Mouse (Mus musculus): ENCODE results near the gene Depdc5. TPM values are rescaled to one million over a fixed set of nuclear protein-coding genes. Genes with fewer than 3 reads are reported as not detected.
"Not testable (repeated sequence)": the region's sequence is repeated elsewhere in the genome, so short reads cannot be mapped to it uniquely, and the experiment has no call there.

Depdc5 gene
- total RNA-seq, 2 experiments from 2014 or later: 24.6 to 25.1 TPM

DNA sequence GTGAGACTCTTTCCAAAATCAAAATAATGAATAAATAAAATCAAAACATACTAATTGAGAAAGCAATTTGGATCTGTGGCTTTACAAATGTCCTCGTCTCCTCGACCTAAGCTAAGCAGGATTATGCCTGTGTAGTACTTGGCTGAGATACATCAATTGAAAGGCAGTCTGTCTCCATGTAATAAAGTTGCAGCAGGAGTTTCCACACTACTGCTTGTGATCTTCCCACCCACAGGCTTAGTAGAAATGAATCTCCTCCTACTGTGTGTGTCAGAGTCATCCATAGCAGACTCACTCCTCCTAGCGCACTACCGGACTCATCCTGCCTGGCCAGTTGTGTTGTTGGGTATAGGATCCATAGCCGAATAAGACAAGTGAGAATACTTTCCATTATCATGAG is 8.8 kb downstream of the Depdc5 start:
- intact Hi-C loops (cut with DNase I): no loop called here

GRCm38 (mm10) chr5:32886739-32887138 is 23.2 kb downstream of the Depdc5 start:
- intact Hi-C loops (cut with DNase I): no loop called here
- DNase-seq: no peak

More for the DNA sequence above, 8.8 kb downstream of the Depdc5 start:
- DNase-seq: no peak

- intact Hi-C loops (cut with DNase I): no loop called here
- DNase-seq: no peak
Observed at GRCm38 (mm10) chr5:32907496-32907895, 44.0 kb downstream of the Depdc5 start.

DNA sequence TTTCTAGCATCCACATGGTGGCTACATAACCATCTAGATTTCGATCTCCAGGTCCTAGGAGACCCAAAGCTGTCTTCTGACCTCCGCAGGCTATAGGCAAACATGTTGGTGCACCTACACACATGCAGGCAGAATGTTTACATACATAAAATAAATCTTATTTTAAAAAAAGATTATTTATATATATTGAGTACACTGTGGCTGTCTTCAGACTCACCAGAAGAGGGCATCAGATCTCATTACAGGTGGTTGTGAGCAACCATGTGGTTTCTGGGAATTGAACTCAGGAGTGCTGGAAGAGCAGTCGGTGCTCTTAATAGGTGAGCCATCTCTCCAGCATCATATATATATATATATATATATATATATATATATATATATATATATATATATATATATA is 50.6 kb downstream of the Depdc5 start:
- no peak for DNase-seq
- intact Hi-C loops (cut with DNase I): loop anchor here (10.0 kb wide), 1 partner anchor 231 kb away; no protein-coding TSS in a partner anchor

DNA sequence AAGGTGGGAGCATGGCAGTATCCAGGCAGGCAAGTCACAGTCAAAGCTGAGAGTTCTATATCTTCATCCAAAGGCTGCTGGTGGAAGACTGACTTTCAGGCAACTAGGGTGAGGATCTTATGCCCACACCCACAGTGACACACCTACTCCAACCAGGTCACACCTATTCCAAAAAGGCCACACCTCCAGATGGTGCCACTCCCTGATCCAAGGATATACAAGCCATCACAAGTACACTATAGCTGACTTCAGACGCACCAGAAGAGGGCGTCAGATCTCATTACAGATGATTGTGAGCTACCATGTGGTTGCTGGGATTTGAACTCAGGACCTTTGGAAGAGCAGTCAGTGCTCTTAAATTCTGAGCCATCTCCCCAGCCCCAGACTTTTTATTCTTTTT is 55.8 kb downstream of the Depdc5 start:
- not testable (repeated sequence) for DNase-seq
- intact Hi-C loops (cut with DNase I): loop anchor here (5.0 to 10.0 kb wide), 2 partner anchors 113 to 226 kb away; no protein-coding TSS in a partner anchor

DNA sequence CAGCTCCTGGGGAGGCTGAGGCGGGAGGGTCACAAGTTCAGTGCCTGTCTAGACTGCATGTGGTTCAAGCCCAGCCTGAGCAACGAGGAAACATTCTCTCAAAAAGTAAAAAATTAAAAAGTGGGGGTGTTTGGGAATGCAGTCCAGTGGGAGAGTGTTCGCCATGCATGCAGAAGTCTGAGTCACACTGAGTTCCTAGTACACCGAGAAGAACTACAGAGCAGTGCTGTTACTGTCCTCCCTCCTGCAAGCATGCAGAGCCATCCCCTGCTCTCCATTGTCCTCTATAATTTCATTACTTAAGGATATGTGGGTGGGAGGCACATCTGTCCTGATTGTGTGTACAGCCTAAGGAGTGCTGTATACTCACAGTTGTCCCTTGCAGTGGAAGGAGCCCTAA is 59.4 kb downstream of the Depdc5 start:
- no peak for DNase-seq
- intact Hi-C loops (cut with DNase I): no loop called here

- no peak for DNase-seq
- intact Hi-C loops (cut with DNase I): no loop called here
Observed at GRCm38 (mm10) chr5:32930761-32931160, 67.3 kb downstream of the Depdc5 start.

GRCm38 (mm10) chr5:32934654-32935053 is 71.2 kb downstream of the Depdc5 start:
- DNase-seq: no peak
- intact Hi-C loops (cut with DNase I): loop anchor here (2.0 kb wide), 1 partner anchor 98 kb away; no protein-coding TSS in a partner anchor

GRCm38 (mm10) chr5:32940586-32940985 is 77.1 kb downstream of the Depdc5 start:
- intact Hi-C loops (cut with DNase I): no loop called here

DNA sequence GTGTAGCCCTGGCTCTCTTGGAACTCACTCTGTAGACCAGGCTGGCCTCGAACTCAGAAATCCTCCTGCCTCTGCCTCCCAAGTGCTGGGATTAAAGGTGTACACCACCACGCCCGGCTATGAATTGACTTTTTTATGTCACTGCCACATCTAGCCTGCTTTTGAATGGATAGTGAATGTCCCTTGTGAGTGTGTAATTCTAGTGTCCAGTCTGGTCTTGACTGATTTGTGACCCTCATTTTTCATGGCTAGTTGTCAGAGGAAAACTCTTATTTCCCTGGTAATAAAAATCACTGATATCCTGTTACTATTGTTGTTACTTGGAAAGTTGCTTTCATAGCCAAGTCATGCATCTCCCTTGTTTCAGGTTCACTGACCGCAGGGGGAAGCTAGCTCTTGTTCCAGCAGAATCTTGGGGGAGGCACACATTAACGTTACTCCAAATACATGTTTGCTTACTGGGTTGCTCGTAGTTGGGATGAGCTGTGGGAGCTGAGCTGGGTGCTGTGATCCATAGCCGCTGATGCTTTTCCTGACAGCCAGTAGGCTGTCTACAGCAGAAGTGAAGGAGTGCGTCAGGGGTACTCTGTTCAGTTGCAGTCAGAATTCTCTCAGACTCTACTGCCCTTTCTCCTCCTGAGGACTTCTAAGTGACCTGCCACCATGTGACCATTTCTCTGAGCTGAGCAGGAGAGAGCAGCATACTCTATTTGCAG is 77.9 kb downstream of the Depdc5 start:
- intact Hi-C loops (cut with DNase I): no loop called here
- no peak for DNase-seq

More at GRCm38 (mm10) chr5:32940586-32940985, 77.1 kb downstream of the Depdc5 start:
- no peak for DNase-seq

GRCm38 (mm10) chr5:32950077-32950476 is 86.6 kb downstream of the Depdc5 start:
- intact Hi-C loops (cut with DNase I): no loop called here
- no peak for DNase-seq

DNA sequence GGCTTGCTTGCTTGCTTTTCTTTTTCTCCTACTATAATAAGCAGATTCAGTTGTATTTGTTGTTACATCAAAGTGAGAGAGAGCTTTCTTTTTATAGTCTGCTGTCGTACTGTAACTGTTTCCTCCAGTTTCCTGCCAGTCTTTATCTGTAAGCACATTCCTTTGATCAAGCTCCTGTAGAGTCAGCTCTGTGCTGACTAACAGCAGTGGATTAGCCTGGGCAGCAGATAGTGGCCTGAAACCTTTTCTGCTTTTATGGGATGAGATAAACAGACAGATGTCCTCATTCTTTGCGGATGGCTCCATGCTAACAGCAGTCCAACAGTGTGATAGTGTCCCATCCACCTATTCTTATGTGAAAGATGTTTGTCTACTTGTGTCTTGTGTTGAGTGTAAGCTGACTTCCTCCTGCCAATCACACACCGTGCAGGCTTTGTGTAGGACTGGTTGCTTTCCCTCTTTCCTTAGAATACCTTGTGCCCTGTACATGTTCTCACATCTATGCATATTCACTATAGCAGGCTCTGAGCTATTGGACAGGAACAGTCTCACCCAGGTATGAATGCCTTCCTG is 87.3 kb downstream of the Depdc5 start:
- intact Hi-C loops (cut with DNase I): no loop called here
- DNase-seq: no peak

DNA sequence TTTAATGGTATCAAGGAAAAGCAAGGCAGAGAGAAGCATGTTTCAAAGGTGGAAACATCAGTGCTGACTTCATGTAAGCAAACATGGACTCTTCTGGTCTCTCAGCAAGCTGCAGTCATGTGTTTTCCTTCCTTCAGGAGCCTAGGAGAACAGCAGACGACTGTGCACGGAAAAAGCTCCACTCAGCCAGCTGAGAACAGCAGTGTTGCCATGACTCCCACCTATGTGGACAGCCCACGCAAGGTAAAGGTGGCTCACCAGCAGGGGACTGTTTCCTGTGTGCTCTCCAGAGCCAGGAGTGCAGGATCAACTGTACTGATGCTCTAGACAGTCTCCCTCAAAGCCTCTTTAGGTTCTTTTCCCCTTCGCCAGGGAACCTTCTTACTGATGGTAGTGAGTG is 92.2 kb downstream of the Depdc5 start:
- intact Hi-C loops (cut with DNase I): no loop called here
- DNase-seq: no peak

DNA sequence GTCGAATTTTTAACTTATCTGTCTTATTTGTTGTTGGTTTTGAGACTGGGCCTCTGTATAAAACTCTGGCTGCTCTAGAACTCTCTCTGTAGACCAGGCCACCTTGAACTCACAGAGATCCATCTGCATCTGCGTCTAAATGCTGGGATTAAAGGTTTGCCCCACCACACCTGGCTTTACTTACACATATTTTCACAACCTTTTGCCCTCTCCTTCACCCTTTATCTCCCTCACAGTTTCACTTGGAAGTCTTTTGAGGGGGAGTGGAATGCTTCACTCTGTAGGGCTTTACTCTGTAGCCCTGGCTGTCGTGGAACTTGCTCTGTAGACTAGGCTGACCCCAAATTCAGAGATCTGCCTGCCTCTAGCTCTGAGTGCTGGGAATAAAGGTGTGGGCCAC is 98.1 kb downstream of the Depdc5 start:
- no peak for DNase-seq
- intact Hi-C loops (cut with DNase I): no loop called here

DNA sequence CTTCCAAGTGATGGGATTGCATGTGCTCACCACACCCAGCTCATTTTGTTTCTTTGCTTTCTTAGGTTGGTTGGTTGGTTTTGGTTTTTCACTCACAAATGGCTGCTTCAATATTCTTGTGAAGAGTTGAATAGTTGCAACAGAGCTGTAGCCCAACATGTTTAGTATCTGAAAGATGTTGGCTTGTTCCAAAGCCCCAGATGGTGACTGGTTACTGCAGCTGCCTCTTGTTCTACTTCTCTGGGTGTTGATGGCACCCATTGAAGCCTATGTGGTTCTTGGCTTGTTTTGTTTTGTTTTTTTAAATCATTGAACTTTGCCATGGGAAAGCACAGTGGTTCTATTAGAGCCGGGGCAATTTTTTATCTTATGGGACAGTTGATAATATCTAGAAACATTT is 99.1 kb downstream of the Depdc5 start:
- DNase-seq: no peak
- intact Hi-C loops (cut with DNase I): no loop called here

GRCm38 (mm10) chr5:32976541-32976940 is 113.0 kb downstream of the Depdc5 start:
- intact Hi-C loops (cut with DNase I): no loop called here
- DNase-seq: no peak

GRCm38 (mm10) chr5:32977179-32977578 is 113.7 kb downstream of the Depdc5 start:
- DNase-seq: no peak
- intact Hi-C loops (cut with DNase I): no loop called here

- DNase-seq: no peak
- intact Hi-C loops (cut with DNase I): no loop called here
Observed at GRCm38 (mm10) chr5:32985379-32985778, 121.9 kb downstream of the Depdc5 start.

DNA sequence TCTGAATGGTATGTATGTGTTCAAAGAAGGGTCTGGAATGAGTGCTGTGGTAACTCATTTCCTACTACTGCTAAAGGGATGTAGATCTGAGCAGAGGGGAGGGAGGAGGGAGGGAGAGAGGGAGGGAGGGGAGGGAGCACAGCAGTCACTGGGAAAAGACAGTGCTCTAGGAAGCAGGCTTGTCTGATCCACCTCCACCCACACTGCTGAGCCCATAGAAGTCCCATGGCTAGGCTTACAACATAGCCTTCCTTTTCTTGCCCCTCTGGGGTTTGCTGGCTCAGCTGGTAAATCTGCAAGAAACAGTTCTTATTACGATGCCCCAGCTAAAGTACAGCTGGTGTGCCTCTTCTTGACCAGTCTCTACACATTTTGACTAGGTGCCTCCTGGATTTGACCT is 124.4 kb downstream of the Depdc5 start:
- intact Hi-C loops (cut with DNase I): no loop called here
- no peak for DNase-seq

GRCm38 (mm10) chr5:32989959-32990640 is 126.6 kb downstream of the Depdc5 start:
- DNase-seq: no peak
- intact Hi-C loops (cut with DNase I): loop anchor here (2.0 kb wide), 1 partner anchor 43 kb away; no protein-coding TSS in a partner anchor

- DNase-seq: peak; percentile 33 to 40
- intact Hi-C loops (cut with DNase I): loop anchor here (2.0 kb wide), 1 partner anchor 42 kb away; no protein-coding TSS in a partner anchor
Observed at GRCm38 (mm10) chr5:32991152-32991551, 127.7 kb downstream of the Depdc5 start.

GRCm38 (mm10) chr5:32994471-32994870 is 131.0 kb downstream of the Depdc5 start:
- no peak for DNase-seq
- intact Hi-C loops (cut with DNase I): no loop called here

All from heart, postnatal 36 days (tissue).